Mouse (Mus musculus) MEL-GATA-1-ER (cell line): Measurements from ENCODE around the gene Edil3.

Experiments used
- DNase-seq: peaks from one replicate; pipeline ENCODE4 v3.0.0-alpha.2; 2012; ENCODE audit warnings: low read depth; ENCODE audit errors: extremely low read depth

Gene Edil3

DNA sequence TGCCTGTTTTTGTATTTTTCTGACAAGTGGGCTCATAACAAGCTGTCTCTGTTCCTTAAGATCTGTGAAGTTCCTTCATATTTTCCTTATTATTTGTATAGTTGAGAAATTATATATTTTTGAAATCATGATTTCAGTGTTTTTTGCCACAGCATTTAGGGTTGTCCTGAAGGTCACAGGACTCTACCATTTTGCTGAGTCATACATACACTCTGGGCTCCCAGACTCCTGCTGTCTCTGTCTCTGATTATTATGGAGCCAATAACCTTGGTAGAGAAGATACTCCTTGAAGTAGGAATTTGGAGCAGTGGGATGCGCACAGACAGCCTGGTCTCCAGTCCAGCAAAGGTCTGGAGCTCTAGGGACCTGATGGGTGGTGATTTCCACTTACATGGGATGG, 416.8 kb downstream of the Edil3 start:
- DNase-seq: no peak

DNA sequence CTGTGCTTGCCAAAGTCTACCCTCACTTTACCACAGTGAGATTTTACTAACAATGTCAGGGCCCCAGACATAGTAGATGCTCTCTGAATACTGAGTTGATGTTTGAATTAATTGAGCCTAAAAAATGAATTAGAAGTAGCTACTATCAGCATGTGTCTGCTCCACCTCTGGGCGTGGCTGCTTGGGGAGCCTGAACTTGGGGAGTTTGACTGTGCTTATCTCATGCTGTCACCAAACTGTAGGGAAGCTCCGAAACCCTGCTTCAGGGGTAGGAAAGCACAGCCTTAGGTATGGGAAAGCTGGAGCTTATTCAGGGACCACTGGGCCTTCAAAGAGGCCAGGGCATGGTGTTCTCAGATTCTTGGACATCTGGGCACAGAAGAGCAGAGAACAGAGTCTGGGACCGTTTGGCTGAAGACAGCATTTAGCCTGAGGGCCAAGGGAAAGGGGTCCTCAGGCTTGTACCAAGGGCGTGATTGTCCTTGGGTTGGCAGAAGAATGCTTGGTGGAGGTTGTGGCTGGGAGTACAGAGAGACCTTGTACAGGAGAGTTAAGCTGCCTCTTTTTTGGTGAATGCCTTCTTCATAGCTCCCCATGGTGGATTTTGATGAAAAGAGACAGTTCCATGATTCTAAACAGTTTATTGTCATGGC, 432.8 kb downstream of the Edil3 start:
- peak; percentile 43 for DNase-seq

DNA sequence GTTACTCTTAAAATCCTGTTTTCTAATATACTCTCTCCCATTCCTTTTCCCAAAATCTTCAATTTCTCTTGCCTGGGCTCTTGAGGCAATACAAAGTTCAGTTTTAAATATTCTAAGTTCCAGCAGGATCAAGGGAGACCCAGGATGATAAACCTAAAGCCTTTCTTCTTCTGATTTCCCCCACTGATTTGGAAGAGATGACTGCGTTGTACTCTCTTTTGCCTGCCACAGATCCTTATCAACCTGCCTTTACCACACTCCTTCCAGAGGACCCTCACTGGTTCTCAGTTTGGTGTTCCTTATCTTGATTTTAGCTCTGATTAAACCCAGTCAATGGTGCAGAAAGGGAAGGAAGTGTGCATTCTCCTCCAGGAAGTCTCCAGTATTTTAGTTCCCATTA, 435.6 kb downstream of the Edil3 start:
- no peak for DNase-seq

DNA sequence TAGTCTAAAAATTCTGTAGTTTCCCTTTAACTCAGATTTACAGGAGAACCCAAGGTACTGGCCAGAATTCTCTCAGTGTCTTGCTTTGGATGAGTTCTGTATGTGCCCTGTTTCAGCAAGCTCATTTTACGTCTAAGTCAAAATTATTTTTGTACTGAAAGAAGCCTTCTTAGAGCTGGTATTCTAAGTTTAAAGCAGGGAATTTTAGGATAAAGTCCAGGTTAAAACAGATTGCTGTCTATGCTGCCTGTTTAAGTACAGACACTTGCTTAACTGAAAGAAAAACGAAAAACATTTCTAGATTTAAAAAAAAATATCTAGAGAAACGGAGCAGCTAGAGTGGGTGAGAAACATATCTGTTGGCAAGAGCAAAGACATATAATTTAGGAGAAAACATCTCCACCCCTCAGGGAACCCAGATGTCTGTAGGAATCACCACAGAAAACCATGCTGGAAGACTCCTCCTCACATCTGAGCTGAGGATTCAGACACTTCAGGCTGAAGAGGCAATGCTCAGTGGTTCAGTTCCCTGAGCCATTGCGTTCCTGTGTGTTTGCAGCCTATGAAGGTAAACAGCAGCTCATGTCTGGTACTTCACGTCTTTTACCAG, 465.5 kb downstream of the Edil3 start:
- DNase-seq: no peak

DNA sequence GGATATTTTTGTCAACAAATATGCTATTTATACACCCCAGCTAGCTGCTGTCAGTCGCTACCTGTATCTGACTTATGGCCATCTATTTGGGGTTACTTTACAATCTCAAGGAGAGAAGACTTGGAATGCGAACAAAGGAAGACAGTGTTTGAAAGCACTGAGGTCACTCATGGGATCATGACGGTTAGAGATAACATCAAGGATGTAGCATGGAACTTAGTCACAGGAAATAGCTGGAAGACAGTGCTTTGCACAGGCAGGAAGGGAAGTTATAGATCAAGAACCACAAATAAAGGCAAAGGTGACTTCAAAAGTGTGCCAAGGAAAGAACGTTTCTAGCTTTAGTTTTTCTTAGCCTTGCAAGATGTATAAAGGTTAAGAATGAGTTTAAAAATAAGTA, 466.9 kb downstream of the Edil3 start:
- no peak for DNase-seq

DNA sequence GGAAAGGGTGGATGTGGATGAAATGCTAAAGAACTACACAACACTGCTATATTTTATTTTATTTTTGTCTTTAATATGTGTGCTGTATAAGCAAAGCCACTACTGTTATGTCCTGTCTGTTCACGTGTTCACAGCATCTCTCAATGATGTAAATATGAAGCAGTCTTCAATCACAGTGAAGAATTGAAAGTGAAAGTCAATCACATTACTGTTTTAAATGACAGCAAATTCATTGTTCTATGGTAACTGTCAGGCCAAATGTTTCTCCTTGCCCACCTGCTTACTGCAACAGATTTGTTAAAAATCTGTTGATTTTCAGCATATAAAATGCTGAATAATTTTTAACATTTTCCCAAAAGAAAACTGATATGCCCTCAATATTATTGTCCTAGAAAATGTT, 499.9 kb downstream of the Edil3 start:
- DNase-seq: no peak

DNA sequence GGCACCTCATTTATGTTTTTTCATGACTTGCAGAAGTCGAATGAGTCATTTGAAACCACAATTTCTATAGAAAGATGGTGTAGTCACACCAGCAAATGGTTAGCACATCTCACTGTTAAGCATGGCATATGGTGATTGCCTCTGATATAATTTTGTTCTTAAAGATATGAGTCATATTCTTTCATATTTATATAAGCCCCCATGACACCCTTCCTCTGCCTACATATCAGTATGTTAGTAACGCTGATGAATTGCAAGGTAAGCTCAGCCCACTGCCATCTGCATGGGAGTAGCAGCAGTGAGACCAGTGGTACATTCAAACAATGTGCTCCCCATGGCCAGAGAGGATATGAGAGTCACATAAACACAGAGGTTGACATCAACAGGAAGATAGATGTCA, 503.0 kb downstream of the Edil3 start:
- no peak for DNase-seq

DNA sequence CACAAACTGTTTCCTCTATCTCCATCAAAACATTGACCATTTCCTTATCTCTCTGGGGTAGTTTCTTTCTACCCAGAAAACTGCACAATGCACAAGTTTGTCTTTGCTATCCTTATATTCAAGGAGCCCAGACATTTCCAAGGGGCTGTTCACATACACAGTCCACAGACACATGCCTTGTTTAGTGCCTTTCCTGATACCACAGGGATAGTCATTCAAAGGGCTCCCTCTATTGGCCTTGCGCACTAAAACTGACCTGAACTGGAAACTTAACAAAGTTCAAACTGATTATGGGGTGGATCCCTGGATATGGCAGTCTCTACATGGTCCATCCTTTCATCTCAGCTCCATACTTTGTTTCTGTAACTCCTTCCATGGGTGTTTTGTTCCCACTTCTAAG, 513.2 kb downstream of the Edil3 start:
- peak; percentile 11 for DNase-seq

DNA sequence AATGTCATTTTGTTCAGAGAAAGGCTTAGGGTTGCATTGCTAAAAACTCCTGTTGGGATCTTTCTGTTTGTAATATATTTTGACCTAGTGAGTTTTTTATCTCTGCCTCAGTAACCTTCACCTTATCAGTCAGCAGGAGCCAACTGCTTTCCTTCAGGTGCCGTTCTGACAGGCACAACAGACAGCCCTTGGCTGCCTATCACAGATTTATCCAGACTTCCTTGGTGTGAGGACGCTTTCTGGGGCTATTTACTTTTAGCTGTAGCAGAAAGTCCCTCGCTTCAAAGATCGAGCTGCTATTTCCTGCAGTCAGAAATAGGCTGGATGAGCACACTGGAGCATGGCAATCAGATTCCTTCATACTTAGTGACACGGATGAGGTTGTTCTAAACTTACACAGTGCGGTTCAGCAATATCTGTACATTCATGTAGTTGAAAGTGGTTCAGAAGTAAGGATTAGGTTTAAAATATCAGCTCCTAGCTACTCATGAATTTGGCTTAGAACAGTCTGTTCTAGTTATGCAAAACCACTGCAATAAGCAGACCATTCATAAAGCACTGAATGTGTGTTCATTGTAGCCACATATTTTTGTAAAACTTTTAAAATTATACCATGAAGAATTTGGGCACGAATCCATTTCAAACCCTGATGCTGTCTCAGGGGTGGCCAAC, 514.8 kb downstream of the Edil3 start:
- DNase-seq: no peak

DNA sequence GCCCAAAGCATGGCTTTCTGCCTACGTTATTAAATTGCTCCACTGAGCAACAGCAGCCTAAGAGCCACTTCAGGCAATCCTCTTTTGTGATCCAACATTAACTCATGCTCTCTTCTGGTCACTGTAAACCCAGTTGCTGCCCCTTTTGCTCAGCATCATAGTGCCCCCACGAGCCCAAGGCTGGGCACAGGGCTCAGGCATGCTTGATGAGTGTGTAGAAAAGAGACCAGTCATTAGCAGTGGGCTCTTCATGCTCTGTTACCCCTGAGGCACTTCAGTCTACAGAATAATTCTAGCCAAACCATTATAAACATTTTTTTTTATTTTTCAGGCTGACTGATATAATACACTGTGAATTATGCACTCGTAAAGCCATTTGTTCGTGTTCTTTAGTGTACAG, 517.8 kb downstream of the Edil3 start:
- DNase-seq: no peak

DNA sequence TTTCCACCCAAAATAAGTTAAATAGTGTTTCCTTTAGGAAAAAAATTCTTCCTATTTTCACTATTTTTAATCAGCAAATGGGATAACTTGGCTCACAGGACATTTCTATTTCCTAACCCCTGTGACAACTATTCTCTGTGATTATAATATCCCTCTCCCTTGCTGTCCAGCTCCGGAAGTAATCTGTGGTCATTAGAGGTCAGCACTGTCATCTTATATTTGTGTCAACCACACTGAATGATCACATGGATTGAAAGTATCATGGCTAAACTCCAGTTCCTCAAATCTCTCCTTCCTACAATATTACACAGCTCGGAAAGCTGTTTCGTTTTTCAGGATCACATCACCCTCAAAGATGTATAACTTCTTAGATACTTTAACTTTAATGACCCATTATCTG, 518.5 kb downstream of the Edil3 start:
- no peak for DNase-seq

DNA sequence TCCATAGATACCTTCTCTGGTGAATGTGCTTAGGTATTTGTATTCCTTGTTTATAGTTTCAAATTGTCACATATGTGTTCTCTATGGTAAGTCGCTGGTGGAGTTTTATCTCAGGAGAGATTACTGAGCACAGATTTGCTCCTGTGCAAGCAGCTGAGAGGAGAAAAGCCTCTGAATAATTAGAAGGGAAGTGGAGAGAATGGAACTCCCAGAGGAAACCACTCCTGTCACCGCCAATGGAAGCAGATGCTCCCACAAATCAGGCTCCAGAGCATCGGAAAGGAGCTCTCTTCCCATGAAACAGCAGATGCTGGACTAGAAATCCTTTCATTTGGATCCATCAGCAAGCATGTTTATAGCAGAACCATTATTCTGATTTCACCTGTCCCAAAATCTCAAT, 534.0 kb downstream of the Edil3 start:
- DNase-seq: no peak

DNA sequence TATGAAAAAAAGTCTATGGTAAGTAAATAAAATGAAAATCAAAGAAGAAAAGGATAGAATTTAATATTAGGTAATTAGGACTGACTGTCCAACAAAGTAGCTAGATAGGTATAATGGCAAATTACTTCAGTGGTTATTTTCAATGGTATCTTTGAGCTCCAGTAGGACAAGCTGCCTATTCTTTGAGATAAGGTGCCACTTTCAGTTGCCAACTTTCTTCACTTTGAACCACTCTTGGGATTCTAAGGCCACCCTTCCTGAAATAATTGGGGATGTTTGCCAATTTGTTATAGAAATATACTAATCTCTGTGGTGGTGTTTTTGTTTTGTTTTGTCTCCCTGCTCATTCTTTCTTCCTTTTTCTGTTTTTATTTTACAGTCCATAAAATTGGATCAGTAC, 537.1 kb downstream of the Edil3 start:
- DNase-seq: no peak

DNA sequence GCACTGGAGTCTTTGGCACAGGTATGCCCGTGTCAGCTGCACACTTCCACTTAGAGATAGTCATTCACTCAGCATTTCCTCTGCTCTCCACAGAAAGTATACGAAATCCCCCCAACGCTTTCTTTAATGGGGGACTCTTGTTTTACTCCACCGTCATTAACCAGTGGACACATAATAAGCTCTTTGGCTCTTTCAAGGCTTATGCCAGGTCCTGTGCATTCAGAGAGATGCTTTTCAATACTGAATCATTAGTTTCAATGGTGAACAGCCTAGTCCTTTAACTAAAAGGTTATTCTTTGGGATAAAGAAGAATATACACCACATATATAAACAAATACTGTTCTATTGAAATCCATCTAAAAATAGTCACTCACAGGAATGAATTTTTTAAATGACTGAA, 541.0 kb downstream of the Edil3 start:
- no peak for DNase-seq

DNA sequence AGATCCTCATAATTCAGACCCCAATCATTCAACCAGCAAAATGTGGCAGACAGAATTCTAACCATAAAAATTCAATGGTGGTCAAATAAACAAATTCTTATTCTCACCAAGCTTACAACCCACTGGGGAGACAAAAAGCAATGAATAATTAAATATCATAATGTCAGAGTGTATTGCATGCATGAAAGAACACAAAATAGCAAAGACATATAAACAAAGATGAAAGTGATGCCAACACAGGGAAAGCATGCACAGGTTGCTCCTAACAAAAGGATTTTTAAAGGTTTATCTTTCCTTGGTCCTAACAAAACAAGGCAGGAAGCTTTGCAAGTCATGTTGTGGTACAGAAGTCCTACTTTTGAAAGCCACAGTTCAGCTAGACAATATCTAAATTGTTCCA, 550.0 kb downstream of the Edil3 start:
- DNase-seq: no peak

DNA sequence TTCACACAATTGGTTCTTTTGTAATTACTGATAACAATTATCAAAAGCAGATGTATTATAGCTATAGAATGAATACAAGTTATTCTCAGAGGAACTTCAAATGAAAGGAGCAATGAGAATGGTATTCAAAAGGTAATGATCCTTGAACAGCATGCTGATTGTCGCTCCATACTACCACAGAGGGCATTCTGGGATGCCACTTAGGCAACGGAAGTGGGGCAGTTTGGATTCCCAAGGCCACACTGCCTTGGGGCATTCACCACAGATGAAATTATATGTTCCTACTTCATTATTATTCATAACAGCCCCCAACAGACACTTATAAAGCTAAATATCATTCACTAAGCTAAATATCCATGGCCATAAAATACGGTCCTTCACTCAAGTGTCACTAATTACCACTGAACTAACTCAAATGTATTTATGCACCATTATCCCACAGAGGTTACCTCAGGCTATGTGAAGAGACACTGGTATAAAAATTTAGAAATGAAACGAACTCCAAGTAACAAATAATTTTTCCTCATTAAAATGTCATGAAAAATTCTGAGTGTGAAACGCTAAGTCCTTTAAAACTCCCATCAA, 550.5 kb downstream of the Edil3 start:
- no peak for DNase-seq
